Mouse (Mus musculus): ENCODE measurements at regions not wholly inside any gene's neighbourhood (a gene's known extent, or its start where the extent isn't known, plus 50 kb on each side); places are given as distances from the start of the nearest gene placed in this dataset.
A peak's percentile ranks its signal among the peaks of the same experiment; 100 is the strongest.

DNA sequence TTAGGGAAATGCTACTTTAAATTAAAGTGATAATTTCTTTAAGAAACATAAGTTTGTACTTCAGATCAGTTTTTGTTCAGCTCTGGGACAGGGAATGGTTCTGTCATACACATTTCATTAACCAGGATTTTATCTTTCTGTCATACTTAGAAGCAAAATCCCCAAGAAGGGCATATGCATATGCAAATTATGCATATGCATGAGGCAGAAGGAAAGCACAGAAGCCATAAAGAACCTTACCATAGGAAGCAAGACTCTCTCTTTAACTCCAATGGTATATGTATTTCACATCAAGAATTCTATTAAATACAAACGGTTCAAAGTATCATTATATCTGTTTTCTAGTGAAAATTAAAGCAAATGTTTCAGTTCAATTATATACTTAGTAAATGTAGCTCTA is 381.5 kb downstream of the Kcnj3 start:
- no peaks in the 10 kb centered on the region for H3K36me3 ChIP-seq (ENCODE audit: control insufficient read depth, insufficient read depth)
- no peaks in the 10 kb centered on the region for H3K79me3 ChIP-seq (ENCODE audit: low read depth)
- no peaks in the 10 kb centered on the region for H3K79me2 ChIP-seq (ENCODE audit: control insufficient read depth, insufficient read depth)
- no peak for TF ChIP-seq MYOG (IDR thresholded peaks at IDR 0.05; ENCODE audit: control insufficient read depth, extremely low read depth, insufficient read length)
- no peaks in the 10 kb centered on the region for H3K27me3 ChIP-seq (ENCODE audit: control insufficient read depth, insufficient read depth, insufficient read length)
- no peak overlapping the region for H3ac ChIP-seq (ENCODE audit: control insufficient read depth, insufficient read length, low read depth)
- no peak overlapping the region for H3K4me3 ChIP-seq (ENCODE audit: insufficient read depth, poor library complexity, severe bottlenecking)

DNA sequence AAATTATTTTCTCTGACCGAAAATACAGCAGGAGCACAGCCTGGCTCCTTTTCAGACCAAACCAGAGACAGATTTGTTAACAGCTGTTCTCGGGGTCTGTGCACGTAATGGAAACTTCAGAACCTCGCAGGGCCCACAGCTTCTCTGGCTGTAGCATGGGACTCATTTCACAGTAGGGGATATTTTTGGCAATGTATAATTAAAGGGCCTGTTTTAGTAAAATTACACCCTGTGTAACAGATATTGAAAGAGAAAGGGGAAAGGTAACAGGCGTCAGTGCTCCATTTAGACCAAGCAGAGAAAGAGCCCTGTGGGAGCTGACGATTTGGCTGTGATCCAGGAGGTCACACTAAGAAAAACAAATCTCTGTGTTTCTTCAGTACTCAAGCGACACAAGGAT is 382.4 kb downstream of the Kcnj3 start:
- Histone ChIP-seq H3K4me3 (ENCODE audit: insufficient read depth, poor library complexity, severe bottlenecking) (no peak overlapping the region), H3K36me3 (ENCODE audit: control insufficient read depth, insufficient read depth) (no peaks in the 10 kb centered on the region), H3K27me3 (ENCODE audit: control insufficient read depth, insufficient read depth, insufficient read length) (no peaks in the 10 kb centered on the region), H3ac (ENCODE audit: control insufficient read depth, insufficient read length, low read depth) (no peak overlapping the region), H3K79me2 (ENCODE audit: control insufficient read depth, insufficient read depth) (no peaks in the 10 kb centered on the region), H3K79me3 (ENCODE audit: low read depth) (no peaks in the 10 kb centered on the region)
- no peak for TF ChIP-seq USF1 (IDR thresholded peaks at IDR 0.05; ENCODE audit: low read depth)
- TF ChIP-seq CEBPB (IDR thresholded peaks at IDR 0.05; ENCODE audit: low read depth) = no peak
- no peak for TF ChIP-seq MYOG (IDR thresholded peaks at IDR 0.05; ENCODE audit: control insufficient read depth, extremely low read depth, insufficient read length)
- TF ChIP-seq MAX (IDR thresholded peaks at IDR 0.05) = no peak
- no peak for TF ChIP-seq CTCF (IDR thresholded peaks at IDR 0.05; ENCODE audit: control insufficient read depth, insufficient read depth, insufficient read length)
- TF ChIP-seq MYOD1 (IDR thresholded peaks at IDR 0.05; ENCODE audit: control insufficient read depth, insufficient read length, low read depth) = no peak
- TF ChIP-seq FOSL1 (IDR thresholded peaks at IDR 0.05; ENCODE audit: insufficient read depth, low read length, poor library complexity, severe bottlenecking) = no peak

DNA sequence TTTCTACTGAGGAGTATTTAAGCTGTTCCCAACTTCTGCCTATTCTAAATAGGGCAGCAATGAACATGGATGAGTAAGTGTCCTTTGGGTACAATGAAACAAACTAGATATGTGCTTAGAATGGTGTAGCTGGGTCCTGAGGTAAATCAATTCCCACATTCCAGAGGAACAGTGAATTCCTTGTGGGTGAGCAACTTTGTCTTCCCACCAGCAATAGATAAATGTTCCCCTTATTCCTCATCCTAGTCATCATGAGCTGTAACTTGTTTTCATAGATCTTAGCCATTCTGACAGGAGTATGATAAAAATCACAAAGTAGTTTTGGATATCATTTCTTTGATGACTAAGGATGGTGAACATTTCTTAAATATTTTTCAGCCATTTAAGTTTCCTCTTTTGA is 387.0 kb downstream of the Kcnj3 start:
- Histone ChIP-seq H3K79me3 (ENCODE audit: low read depth) (no peaks in the 10 kb centered on the region), H3K79me2 (ENCODE audit: control insufficient read depth, insufficient read depth) (no peaks in the 10 kb centered on the region), H3K27me3 (ENCODE audit: control insufficient read depth, insufficient read depth, insufficient read length) (no peaks in the 10 kb centered on the region), H3K36me3 (ENCODE audit: control insufficient read depth, insufficient read depth) (no peaks in the 10 kb centered on the region), H3K4me3 (ENCODE audit: insufficient read depth, poor library complexity, severe bottlenecking) (no peak overlapping the region), H3ac (ENCODE audit: control insufficient read depth, insufficient read length, low read depth) (no peak overlapping the region)
- TF ChIP-seq MYOD1 (IDR thresholded peaks at IDR 0.05; ENCODE audit: control insufficient read depth, insufficient read length, low read depth) (peak; percentile 37), MAX (IDR thresholded peaks at IDR 0.05) (peak; percentile 10), USF1 (IDR thresholded peaks at IDR 0.05; ENCODE audit: low read depth) (no peak), FOSL1 (IDR thresholded peaks at IDR 0.05; ENCODE audit: insufficient read depth, low read length, poor library complexity, severe bottlenecking) (peak; percentile 91), MYOG (IDR thresholded peaks at IDR 0.05; ENCODE audit: control insufficient read depth, extremely low read depth, insufficient read length) (no peak)

DNA sequence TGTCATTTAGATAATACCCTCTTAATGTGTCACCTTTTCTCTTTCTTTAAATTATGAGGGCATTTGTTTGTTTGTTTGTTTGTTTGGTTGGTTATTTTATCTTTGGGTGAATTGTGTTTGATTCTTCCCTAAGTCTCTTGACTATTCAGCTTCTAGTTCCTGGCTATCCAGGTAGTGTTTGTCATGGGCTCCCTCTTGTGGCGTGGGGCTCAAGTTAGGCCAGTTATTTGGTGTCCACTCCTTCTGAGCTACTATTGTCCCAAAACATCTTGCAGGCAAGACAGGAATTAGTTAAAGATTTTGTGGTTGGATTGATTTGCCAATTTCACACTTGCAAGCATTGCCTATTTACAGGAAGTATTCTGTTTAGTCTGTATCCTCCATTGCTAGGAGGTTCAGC is 405.8 kb downstream of the Kcnj3 start:
- Histone ChIP-seq H3K36me3 (ENCODE audit: control insufficient read depth, insufficient read depth) (no peaks in the 10 kb centered on the region), H3K79me2 (ENCODE audit: control insufficient read depth, insufficient read depth) (no peaks in the 10 kb centered on the region), H3ac (ENCODE audit: control insufficient read depth, insufficient read length, low read depth) (no peak overlapping the region), H3K27me3 (ENCODE audit: control insufficient read depth, insufficient read depth, insufficient read length) (no peaks in the 10 kb centered on the region), H3K79me3 (ENCODE audit: low read depth) (no peaks in the 10 kb centered on the region), H3K4me3 (ENCODE audit: insufficient read depth, poor library complexity, severe bottlenecking) (no peak overlapping the region)
- TF ChIP-seq MAX (IDR thresholded peaks at IDR 0.05) = no peak
- TF ChIP-seq CTCF (IDR thresholded peaks at IDR 0.05; ENCODE audit: control insufficient read depth, insufficient read depth, insufficient read length) = peak; percentile 34
- TF ChIP-seq FOSL1 (IDR thresholded peaks at IDR 0.05; ENCODE audit: insufficient read depth, low read length, poor library complexity, severe bottlenecking) = no peak

DNA sequence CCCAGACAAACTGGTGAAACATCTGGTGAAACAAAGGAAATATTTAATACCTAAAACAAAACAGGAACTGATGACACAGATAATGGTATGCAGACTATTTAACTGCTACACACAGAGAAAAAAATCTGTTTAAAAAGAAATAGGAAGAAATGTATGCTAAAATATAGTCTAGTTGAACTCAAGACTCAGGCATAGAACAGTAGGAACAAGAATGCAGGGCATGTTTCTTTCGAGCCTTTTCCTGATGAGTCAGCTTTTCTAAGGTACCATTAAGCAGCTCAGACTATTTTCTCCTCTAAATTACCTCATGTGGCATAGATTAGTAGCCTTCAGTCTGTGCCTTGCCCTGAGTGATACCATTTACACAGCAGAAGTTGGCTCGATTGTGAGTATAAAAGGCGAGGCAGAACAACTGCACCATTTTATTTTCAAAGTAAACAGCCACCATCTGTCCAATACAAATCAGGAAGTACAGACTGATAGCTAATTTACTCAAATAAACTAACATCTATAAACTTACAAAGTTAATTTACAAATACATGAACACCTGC is 411.1 kb downstream of the Kcnj3 start:
- Histone ChIP-seq H3ac (ENCODE audit: control insufficient read depth, insufficient read length, low read depth) (no peak overlapping the region), H3K36me3 (ENCODE audit: control insufficient read depth, insufficient read depth) (no peaks in the 10 kb centered on the region), H3K27me3 (ENCODE audit: control insufficient read depth, insufficient read depth, insufficient read length) (no peaks in the 10 kb centered on the region), H3K79me2 (ENCODE audit: control insufficient read depth, insufficient read depth) (no peaks in the 10 kb centered on the region), H3K79me3 (ENCODE audit: low read depth) (no peaks in the 10 kb centered on the region), H3K4me3 (ENCODE audit: insufficient read depth, poor library complexity, severe bottlenecking) (no peak overlapping the region)
- TF ChIP-seq FOSL1 (IDR thresholded peaks at IDR 0.05; ENCODE audit: insufficient read depth, low read length, poor library complexity, severe bottlenecking) = no peak
- TF ChIP-seq MYOG (IDR thresholded peaks at IDR 0.05; ENCODE audit: control insufficient read depth, extremely low read depth, insufficient read length) = no peak
- TF ChIP-seq CEBPB (IDR thresholded peaks at IDR 0.05; ENCODE audit: low read depth) = no peak
- TF ChIP-seq MYOD1 (IDR thresholded peaks at IDR 0.05; ENCODE audit: control insufficient read depth, insufficient read length, low read depth) = no peak
- no peak for TF ChIP-seq USF1 (IDR thresholded peaks at IDR 0.05; ENCODE audit: low read depth)
- no peak for TF ChIP-seq MAX (IDR thresholded peaks at IDR 0.05)
- no peak for TF ChIP-seq CTCF (IDR thresholded peaks at IDR 0.05; ENCODE audit: control insufficient read depth, insufficient read depth, insufficient read length)

DNA sequence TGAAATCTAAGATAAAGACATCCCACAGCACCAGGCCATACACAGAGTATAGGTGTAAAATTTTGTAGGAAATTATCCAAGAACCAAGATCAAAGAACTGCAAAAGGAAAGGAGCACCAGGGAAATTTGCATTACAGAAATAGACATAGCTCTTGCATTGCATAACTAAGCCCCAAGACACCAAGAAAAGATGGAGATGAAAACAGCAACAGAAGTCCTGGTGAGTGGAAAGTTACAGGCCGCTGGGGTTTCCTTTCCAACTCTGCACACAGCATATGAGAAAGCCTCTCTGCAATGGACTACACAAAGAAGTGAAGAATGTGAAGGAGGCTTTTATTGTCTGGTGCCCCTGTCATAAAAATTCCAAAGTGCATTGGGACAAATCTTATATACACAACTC is 426.7 kb downstream of the Kcnj3 start:
- Histone ChIP-seq H3K27me3 (ENCODE audit: control insufficient read depth, insufficient read depth, insufficient read length) (no peaks in the 10 kb centered on the region), H3K4me3 (ENCODE audit: insufficient read depth, poor library complexity, severe bottlenecking) (no peak overlapping the region), H3K79me3 (ENCODE audit: low read depth) (no peaks in the 10 kb centered on the region), H3K79me2 (ENCODE audit: control insufficient read depth, insufficient read depth) (no peaks in the 10 kb centered on the region), H3ac (ENCODE audit: control insufficient read depth, insufficient read length, low read depth) (no peak overlapping the region), H3K36me3 (ENCODE audit: control insufficient read depth, insufficient read depth) (no peaks in the 10 kb centered on the region)
- no peak for TF ChIP-seq MYOG (IDR thresholded peaks at IDR 0.05; ENCODE audit: control insufficient read depth, extremely low read depth, insufficient read length)
- TF ChIP-seq CTCF (IDR thresholded peaks at IDR 0.05; ENCODE audit: control insufficient read depth, insufficient read depth, insufficient read length) = no peak
- no peak for TF ChIP-seq USF1 (IDR thresholded peaks at IDR 0.05; ENCODE audit: low read depth)
- no peak for TF ChIP-seq MAX (IDR thresholded peaks at IDR 0.05)
- no peak for TF ChIP-seq FOSL1 (IDR thresholded peaks at IDR 0.05; ENCODE audit: insufficient read depth, low read length, poor library complexity, severe bottlenecking)
- TF ChIP-seq MYOD1 (IDR thresholded peaks at IDR 0.05; ENCODE audit: control insufficient read depth, insufficient read length, low read depth) = no peak
- no peak for TF ChIP-seq CEBPB (IDR thresholded peaks at IDR 0.05; ENCODE audit: low read depth)

Measured in C2C12 (cell line).